Mouse (Mus musculus) gastrocnemius, postnatal 10 days (tissue): Measurements from ENCODE around the gene Cplx3. TPM values are rescaled to one million over a fixed set of nuclear protein-coding genes. Genes with fewer than 3 reads are reported as not detected.

Experiments
- DNase-seq: peaks from one replicate; pipeline ENCODE4 v3.0.0; 2021; ENCODE audit warnings: mixed read lengths
- total RNA-seq, 2 experiments: library from RNA; stranded (reverse); gene quantifications; 2 replicates each; pipeline ENCODE4 v1.2.3; 2021

Gene Cplx3
- total RNA-seq, 2 experiments from 2014 or later = not detected

DNA sequence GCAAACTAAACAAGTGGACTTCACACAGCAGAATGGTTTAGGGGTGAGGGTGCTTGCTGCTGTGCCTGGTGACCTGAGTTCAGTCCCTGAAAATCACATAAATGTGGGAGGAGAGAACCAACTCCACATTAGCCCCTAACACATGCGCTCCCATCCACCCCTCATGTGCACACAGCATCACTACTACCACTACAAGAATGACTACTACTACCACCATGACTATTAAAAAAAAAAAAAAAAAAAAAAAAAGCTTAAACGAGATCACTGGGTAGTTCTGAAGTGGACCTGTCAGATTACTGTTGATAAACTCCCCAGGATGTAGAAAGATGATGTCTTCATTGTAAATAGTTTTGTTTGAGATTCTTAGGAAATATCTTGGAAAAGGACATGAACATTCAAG is 46.5 kb downstream of the Cplx3 start:
- no peak for DNase-seq

DNA sequence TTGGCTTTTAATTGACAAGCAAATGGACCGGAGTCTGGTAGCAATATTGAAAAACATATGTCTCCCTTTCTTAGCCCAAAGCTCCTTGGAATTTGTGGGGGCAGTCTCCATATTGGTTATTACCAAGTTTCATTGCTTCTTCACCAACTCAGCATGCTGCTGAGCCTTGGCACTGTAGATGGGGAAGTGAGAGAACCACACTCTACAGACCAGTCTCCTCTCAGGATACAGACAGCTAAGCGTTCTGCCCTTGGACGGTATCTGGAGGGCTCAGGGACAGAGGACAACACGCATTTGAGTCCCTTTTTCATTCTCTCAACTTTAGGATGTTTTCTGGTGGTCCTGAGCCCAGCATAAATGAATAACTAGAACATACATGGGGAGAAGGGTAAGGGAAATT is 47.5 kb downstream of the Cplx3 start:
- no peak for DNase-seq

DNA sequence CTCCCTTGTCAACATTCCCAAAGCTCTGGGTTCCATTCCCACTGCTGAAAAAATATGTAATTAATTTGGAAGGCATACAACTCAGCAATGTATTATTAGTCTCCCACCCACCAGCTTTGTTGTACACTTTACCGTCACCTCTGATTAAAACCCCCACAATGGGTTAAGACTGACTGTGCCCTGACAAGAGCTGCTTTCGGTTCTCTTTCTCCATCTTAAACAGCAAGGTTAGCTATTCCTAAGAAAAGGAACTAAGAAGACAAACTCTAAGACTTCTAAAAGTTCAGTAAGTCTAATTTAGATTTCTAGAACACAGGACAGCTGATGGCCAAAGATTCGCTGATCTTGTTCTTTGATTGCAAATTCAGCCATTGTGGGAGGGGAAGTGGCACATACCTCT is 48.9 kb downstream of the Cplx3 start:
- DNase-seq = no peak

DNA sequence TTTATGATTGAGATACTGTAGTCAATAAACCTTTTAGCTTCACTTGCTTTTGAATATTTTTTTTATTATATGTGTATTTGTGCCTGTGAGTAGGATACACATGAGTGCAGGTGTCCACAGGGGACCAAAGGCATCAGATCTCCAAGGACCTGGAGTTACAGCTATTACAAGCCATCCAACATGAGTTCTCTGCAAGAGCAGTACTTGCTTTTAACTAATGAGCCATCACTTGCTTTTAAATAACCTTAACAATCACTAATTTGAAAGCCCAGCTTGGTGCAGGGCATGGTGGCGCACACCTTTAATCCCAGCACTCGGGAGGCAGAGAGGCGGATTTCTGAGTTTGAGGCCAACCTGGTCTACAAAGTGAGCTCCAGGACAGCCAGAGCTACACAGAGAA is 51.3 kb downstream of the Cplx3 start:
- no peak for DNase-seq

DNA sequence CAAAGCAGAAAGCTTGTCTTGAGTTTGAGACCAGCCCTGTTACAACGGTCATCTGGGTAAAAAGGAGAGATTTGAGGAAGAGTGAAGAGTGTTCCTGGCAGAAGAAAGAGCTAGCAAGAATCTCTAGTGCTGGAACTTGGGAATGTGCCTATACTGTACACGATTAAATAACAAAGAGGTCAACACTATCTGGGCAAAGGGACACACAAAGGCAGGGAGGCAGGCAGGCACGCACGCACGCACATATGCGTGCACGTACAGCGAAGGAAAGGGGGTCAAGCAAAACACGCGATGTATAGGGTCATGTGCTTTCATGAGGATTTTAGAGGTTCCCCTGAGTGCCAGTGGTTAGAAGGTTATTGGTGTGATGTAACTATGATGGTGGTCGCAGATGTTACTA is 53.0 kb downstream of the Cplx3 start:
- no peak for DNase-seq

DNA sequence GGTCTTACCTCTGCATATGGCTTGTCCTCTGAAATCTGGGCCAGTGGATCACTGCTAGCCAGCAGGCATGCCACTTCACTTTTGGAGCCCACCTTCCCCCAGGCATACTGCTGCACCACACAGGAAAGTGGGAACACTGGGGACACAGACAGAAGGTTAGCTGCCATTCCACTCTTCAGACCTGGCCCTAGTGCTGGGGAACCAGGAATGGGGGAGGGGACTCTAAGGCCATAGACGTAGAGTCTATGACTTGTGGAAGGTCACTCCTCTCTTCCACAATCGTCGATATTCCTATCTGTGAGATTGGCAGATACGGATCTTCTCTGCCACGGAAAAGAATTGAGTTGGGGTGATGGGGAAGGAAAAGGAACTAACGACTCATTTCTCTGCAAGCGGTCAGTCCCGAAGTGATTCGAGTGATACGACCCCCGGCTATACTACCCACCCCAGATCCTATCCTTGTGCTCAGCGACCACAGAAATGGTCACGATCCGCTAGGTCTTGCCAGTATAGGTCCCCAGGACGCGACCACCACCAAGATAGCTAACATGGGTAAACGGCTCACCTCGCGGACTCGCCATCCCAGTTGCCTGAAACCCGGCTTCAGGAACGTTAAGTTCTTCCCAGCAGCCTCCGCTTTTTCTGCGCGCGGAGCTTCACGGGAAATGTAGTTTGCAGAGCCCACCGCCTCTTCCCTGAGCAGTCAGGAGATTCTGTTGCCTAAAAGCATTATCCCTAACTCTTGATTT is 53.8 kb downstream of the Cplx3 start, which contains the start of gene Mpi:
TSS of gene Mpi (minus strand) at position 625 of the 749 bp plus-strand sequence.
- DNase-seq = peak; percentile 65

DNA sequence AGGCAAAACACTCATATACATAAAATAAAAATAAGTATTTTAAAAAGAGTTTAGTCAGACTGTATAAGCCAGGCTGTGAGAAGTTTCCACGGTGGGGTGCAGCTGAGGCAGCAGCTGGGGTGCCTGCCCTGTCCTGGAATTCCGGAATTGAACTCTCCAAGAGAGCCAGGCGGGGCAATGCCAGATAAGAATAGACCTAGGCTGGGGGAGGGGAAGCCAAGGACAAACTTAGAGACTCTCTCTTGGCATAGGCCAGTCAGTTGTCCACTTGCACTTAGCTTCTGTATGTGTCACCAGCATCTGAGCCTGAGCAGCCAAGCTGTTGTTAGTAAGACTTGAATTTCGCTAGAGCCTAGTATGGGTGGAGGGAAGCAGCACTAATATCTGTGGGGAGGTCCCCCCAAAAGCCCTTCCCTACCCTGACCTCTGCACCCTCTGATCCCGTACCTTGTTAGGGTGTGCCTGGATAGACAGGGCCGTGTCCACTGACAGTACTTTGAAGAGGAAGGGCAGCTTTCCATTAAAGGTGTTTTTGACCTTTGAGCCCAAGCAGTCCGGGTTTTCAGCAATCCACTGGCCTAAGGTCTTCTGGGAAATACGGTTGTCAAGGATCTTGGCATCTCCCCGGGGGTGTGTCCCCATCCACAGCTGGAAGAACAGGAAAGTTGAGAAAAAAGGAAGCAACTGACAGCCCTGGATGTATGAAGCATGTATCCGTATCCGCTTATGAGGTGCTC is 55.8 kb downstream of the Cplx3 start:
- DNase-seq = no peak

Other genes starting within 250 kb of the Cplx3 start
- gene Ppcdc, start 166.2 kb downstream of the Cplx3 start, total RNA-seq = 1 to 10 TPM; 7.7 to 8.8 TPM
- 1 to 10 TPM; 6.8 to 8.3 TPM for gene Scamp5, start 138.2 kb downstream of the Cplx3 start, total RNA-seq
- not detected for gene Rpp25, start 102.3 kb downstream of the Cplx3 start, total RNA-seq
- gene Cox5a, start 85.0 kb downstream of the Cplx3 start, total RNA-seq = 1,000 to 10,000 TPM in 1 of 2 experiments, 100 to 1,000 TPM in 1; 862 to 1,077 TPM
- 1 to 10 TPM; 9.1 to 9.2 TPM for gene Fam219b, start 68.8 kb downstream of the Cplx3 start, total RNA-seq
- 10 to 100 TPM; 87.2 to 96.9 TPM for gene Mpi, start 53.5 kb downstream of the Cplx3 start, total RNA-seq
- 10 to 100 TPM; 52.5 to 56.3 TPM for gene Scamp2, start 45.3 kb downstream of the Cplx3 start, total RNA-seq
- gene Ulk3, start 16.8 kb downstream of the Cplx3 start, total RNA-seq = 10 to 100 TPM in 1 of 2 experiments, 1 to 10 TPM in 1; 7.6 to 12.2 TPM
- gene Lman1l, start 14.5 kb upstream of the Cplx3 start, total RNA-seq = not detected
- 10 to 100 TPM; 19.3 to 31.7 TPM for gene Csk, start 47.4 kb upstream of the Cplx3 start, total RNA-seq
- gene Cyp1a2, start 77.4 kb upstream of the Cplx3 start, total RNA-seq = under 1 TPM in 1 of 2 experiments, not detected in 1; 0.14 TPM
- under 1 TPM; 0.09 TPM for gene Cyp1a1, start 81.6 kb upstream of the Cplx3 start, total RNA-seq
- 1 to 10 TPM; 7.8 to 8.5 TPM for gene Edc3, start 102.3 kb upstream of the Cplx3 start, total RNA-seq
- 10 to 100 TPM; 34.8 to 45.3 TPM for gene Clk3, start 159.6 kb upstream of the Cplx3 start, total RNA-seq
- 1 to 10 TPM; 1.6 to 3.3 TPM for gene Arid3b, start 230.5 kb upstream of the Cplx3 start, total RNA-seq